ENCODE assay signal across 16 mouse cellular contexts in genomic region chr9:100865984-100866383, GRCm38 (mm10).
A peak's percentile ranks its signal among the peaks of the same experiment; 100 is the strongest.
DNase-seq lines count a peak whose midpoint lies in the region; ATAC-seq lines count a peak whose summit lies in the region.
"Had no signal": no experiment of that assay in that cellular context is flagged by ENCODE, and none has a peak within 500 bp of the region (broad histone marks: within the 10 kb centered on the region; RNA-seq: fewer than 3 reads in every experiment).

No protein-coding gene starts in this region.

- intact Hi-C loops in heart, postnatal 10 days (cut with DNase I): no loop called here
- intact Hi-C loops in gastrocnemius, postnatal 36 days (cut with DNase I): no loop called here

- DNase-seq in heart, adult 8-10 months (ENCODE audit: low spot score): peak; percentile 8
- DNase-seq in heart, postnatal 10 days: no peak
- peak; percentile 15 for DNase-seq in 416B (ENCODE audit: low read depth)
- no peak for DNase-seq in cerebellum, postnatal 14 days
- no peak for DNase-seq in frontal cortex, postnatal 25 days (ENCODE audit: low spot score in 2 of 2)
- no peak for DNase-seq in gastrocnemius, postnatal 36 days
- DNase-seq: adrenal gland, adult 8-10 months; adrenal gland, postnatal 36 days; cerebellum, adult 11 months; cerebellum, adult 8-10 months; cerebellum, postnatal 25 days; gastrocnemius, postnatal 14 days had no signal

- ATAC-seq in common myeloid progenitor, adult 5-6 weeks (replicated peaks; ENCODE audit: low read depth, poor library complexity, severe bottlenecking): peak; percentile 72
- peak; percentile 95 for ATAC-seq in megakaryocyte progenitor cell, adult 5-6 weeks (replicated peaks; ENCODE audit: poor library complexity)
- ATAC-seq: forebrain, embryonic 16.5 days; hindbrain, postnatal 0 days had no signal

Comparison
In these comparisons a context has a peak if more than half of its experiments do, and no peak if none do; other contexts are left out.
1. DNase-seq: peak in heart, adult 8-10 months (single experiment) and 416B (single experiment); none in heart, postnatal 10 days (0 of 2), cerebellum, postnatal 14 days (0 of 2), frontal cortex, postnatal 25 days (0 of 2) and gastrocnemius, postnatal 36 days (0 of 2).